Mouse (Mus musculus): Measurements from ENCODE around the gene Adgrl4.

Adgrl4 gene

GRCm38 (mm10) chr3:151437693-151438092 lies at the start of gene Adgrl4:
Gene Adgrl4 (plus strand): TSS chr3:151437887.
- no peak for DNase-seq (ENCODE audit: low spot score)

- DNase-seq (ENCODE audit: low spot score) = no peak
Measured at GRCm38 (mm10) chr3:151390912-151391311, 46.8 kb upstream of the Adgrl4 start.

- no peak for DNase-seq (ENCODE audit: low spot score)
Measured at GRCm38 (mm10) chr3:151392891-151393290, 44.8 kb upstream of the Adgrl4 start.

GRCm38 (mm10) chr3:151393330-151393729 lies 44.4 kb upstream of the Adgrl4 start:
- no peak for DNase-seq (ENCODE audit: low spot score)

- DNase-seq (ENCODE audit: low spot score) = no peak
Measured at GRCm38 (mm10) chr3:151399270-151399669, 38.4 kb upstream of the Adgrl4 start.

- DNase-seq (ENCODE audit: low spot score) = no peak
Measured at GRCm38 (mm10) chr3:151411031-151411430, 26.7 kb upstream of the Adgrl4 start.

GRCm38 (mm10) chr3:151411488-151411887 lies 26.2 kb upstream of the Adgrl4 start:
- DNase-seq (ENCODE audit: low spot score) = no peak

GRCm38 (mm10) chr3:151416931-151417330 lies 20.8 kb upstream of the Adgrl4 start:
- DNase-seq (ENCODE audit: low spot score) = no peak

- no peak for DNase-seq (ENCODE audit: low spot score)
Measured at GRCm38 (mm10) chr3:151417688-151418572, 19.8 kb upstream of the Adgrl4 start.

GRCm38 (mm10) chr3:151424326-151425207 lies 13.1 kb upstream of the Adgrl4 start:
- no peak for DNase-seq (ENCODE audit: low spot score)

- DNase-seq (ENCODE audit: low spot score) = no peak
Measured at GRCm38 (mm10) chr3:151430106-151430505, 7.6 kb upstream of the Adgrl4 start.

- no peak for DNase-seq (ENCODE audit: low spot score)
Measured at GRCm38 (mm10) chr3:151431507-151431906, 6.2 kb upstream of the Adgrl4 start.

GRCm38 (mm10) chr3:151438364-151438763 lies 677 bp downstream of the Adgrl4 start:
- DNase-seq (ENCODE audit: low spot score) = no peak

- no peak for DNase-seq (ENCODE audit: low spot score)
Measured at GRCm38 (mm10) chr3:151439976-151440375, 2.3 kb downstream of the Adgrl4 start.

- no peak for DNase-seq (ENCODE audit: low spot score)
Measured at GRCm38 (mm10) chr3:151442026-151442425, 4.3 kb downstream of the Adgrl4 start.

- DNase-seq (ENCODE audit: low spot score) = no peak
Measured at GRCm38 (mm10) chr3:151443486-151443885, 5.8 kb downstream of the Adgrl4 start.

GRCm38 (mm10) chr3:151444284-151444683 lies 6.6 kb downstream of the Adgrl4 start:
- no peak for DNase-seq (ENCODE audit: low spot score)

- DNase-seq (ENCODE audit: low spot score) = no peak
Measured at GRCm38 (mm10) chr3:151445936-151446335, 8.2 kb downstream of the Adgrl4 start.

GRCm38 (mm10) chr3:151454985-151455701 lies 17.5 kb downstream of the Adgrl4 start:
- DNase-seq (ENCODE audit: low spot score) = no peak

GRCm38 (mm10) chr3:151459430-151460190 lies 21.9 kb downstream of the Adgrl4 start:
- DNase-seq (ENCODE audit: low spot score) = no peak

- no peak for DNase-seq (ENCODE audit: low spot score)
Measured at GRCm38 (mm10) chr3:151465215-151465614, 27.5 kb downstream of the Adgrl4 start.
